Mouse (Mus musculus): ENCODE measurements around the gene Dcakd.
"Not testable (repeated sequence)": the region's sequence is repeated elsewhere in the genome, so short reads cannot be mapped to it uniquely, and the experiment has no call there.

Dcakd gene

GRCm38 (mm10) chr11:102981151-102981890 lies 46.8 kb downstream of the Dcakd start:
- no peak for DNase-seq (ENCODE audit: low read depth, low spot score)

- no peak for DNase-seq (ENCODE audit: low read depth, low spot score)
Measured at GRCm38 (mm10) chr11:102978052-102978666, 50.0 kb downstream of the Dcakd start.

- not testable (repeated sequence) for DNase-seq (ENCODE audit: low read depth, low spot score)
Measured at GRCm38 (mm10) chr11:102975966-102976365, 52.2 kb downstream of the Dcakd start.

GRCm38 (mm10) chr11:102972326-102972725 lies 55.8 kb downstream of the Dcakd start:
- no peak for DNase-seq (ENCODE audit: low read depth, low spot score)

- DNase-seq (ENCODE audit: low read depth, low spot score): no peak
Measured at GRCm38 (mm10) chr11:102971604-102972003, 56.5 kb downstream of the Dcakd start.

- DNase-seq (ENCODE audit: low read depth, low spot score): no peak
Measured at GRCm38 (mm10) chr11:102964547-102965091, 63.5 kb downstream of the Dcakd start.

GRCm38 (mm10) chr11:102963855-102964546 lies 64.1 kb downstream of the Dcakd start:
- no peak for DNase-seq (ENCODE audit: low read depth, low spot score)

- DNase-seq (ENCODE audit: low read depth, low spot score): no peak
Measured at GRCm38 (mm10) chr11:102963246-102963854, 64.8 kb downstream of the Dcakd start.

GRCm38 (mm10) chr11:102962861-102963245 lies 65.3 kb downstream of the Dcakd start:
- no peak for DNase-seq (ENCODE audit: low read depth, low spot score)

GRCm38 (mm10) chr11:102961082-102961481 lies 67.1 kb downstream of the Dcakd start:
- DNase-seq (ENCODE audit: low read depth, low spot score): no peak

GRCm38 (mm10) chr11:102958870-102959269 lies 69.3 kb downstream of the Dcakd start:
- DNase-seq (ENCODE audit: low read depth, low spot score): no peak

- no peak for DNase-seq (ENCODE audit: low read depth, low spot score)
Measured at GRCm38 (mm10) chr11:102958431-102958830, 69.7 kb downstream of the Dcakd start.

- DNase-seq (ENCODE audit: low read depth, low spot score): no peak
Measured at GRCm38 (mm10) chr11:102957692-102958091, 70.4 kb downstream of the Dcakd start.

GRCm38 (mm10) chr11:102956962-102957614 lies 71.0 kb downstream of the Dcakd start:
- no peak for DNase-seq (ENCODE audit: low read depth, low spot score)

- no peak for DNase-seq (ENCODE audit: low read depth, low spot score)
Measured at GRCm38 (mm10) chr11:102952922-102953321, 75.2 kb downstream of the Dcakd start.

- no peak for DNase-seq (ENCODE audit: low read depth, low spot score)
Measured at GRCm38 (mm10) chr11:102948043-102948961, 79.8 kb downstream of the Dcakd start.

- DNase-seq (ENCODE audit: low read depth, low spot score): no peak
Measured at GRCm38 (mm10) chr11:102946992-102947343, 81.2 kb downstream of the Dcakd start.

GRCm38 (mm10) chr11:102946265-102946991 lies 81.7 kb downstream of the Dcakd start, which contains the start of gene C1ql1:
Gene C1ql1 (minus strand): TSS chr11:102946688.
- DNase-seq (ENCODE audit: low read depth, low spot score): no peak
